Mouse (Mus musculus): ENCODE results near the gene Cxcr2. TPM values are rescaled to one million over a fixed set of nuclear protein-coding genes. Genes with fewer than 3 reads are reported as not detected.

Cxcr2 gene
- polyA plus RNA-seq, 1 experiment from 2014 or later = 0.22 TPM

GRCm38 (mm10) chr1:74123215-74123614, 30.6 kb upstream of the Cxcr2 start:
- H3K4me1 ChIP-seq = peaks cover 38% of the 10 kb centered on the region

GRCm38 (mm10) chr1:74124021-74124981, 29.5 kb upstream of the Cxcr2 start, which contains the start of gene Tns1:
Gene Tns1 (minus strand): TSS chr1:74124449.
- H3K27ac ChIP-seq (replicated peaks) = peak within 1 kb of the TSS; percentile 81
- under 1% methylated on average over 84 of the region's 84 CpGs for WGBS

More at GRCm38 (mm10) chr1:74123215-74123614, 30.6 kb upstream of the Cxcr2 start:
- 63% methylated on average over 8 of the region's 8 CpGs for WGBS
- Histone ChIP-seq H3K27ac (replicated peaks) (no peak overlapping the region), H3K27me3 (replicated peaks; ENCODE audit: low read depth, poor library complexity, severe bottlenecking) (peaks cover 70% of the 10 kb centered on the region), H3K4me3 (peak overlapping the region; percentile 72), H3K9me3 (no peaks in the 10 kb centered on the region), H3K36me3 (replicated peaks) (no peaks in the 10 kb centered on the region)
- DNase-seq (ENCODE audit: low spot score) = no peak

DNA sequence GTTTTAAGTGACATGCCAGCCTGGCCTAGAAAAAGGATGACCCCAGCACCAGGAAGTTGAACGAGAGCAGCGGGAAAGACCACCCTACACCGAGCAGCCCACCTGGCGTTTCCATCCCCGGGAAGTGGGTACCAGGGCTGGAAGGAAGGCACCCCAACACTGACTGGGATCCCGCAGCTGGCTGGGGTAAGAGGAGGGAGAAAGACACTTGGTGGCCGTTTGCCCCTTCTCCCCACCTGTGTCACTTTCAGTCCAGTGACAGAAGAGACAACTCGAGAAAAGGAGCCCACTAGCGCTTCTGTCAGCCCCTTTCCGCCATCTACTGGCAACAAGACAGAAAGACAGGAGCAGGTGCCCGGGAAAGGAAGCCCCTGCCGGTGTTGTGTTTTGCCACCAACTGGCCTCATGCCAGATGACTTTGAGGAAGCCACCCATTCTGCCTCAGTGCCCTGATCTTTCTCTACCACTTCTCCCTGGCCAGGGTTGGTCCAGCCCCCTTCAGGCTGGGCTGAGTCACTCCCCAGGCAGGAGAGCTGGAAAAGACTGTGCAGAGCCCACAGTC, 28.7 kb upstream of the Cxcr2 start, which contains the start of gene Rufy4:
Rufy4 (plus strand) TSS at position 551 of the 562 bp plus-strand sequence.
- H3K4me1 ChIP-seq = peaks cover 44% of the 10 kb centered on the region
- peak within 1 kb of the TSS; percentile 72 for H3K4me3 ChIP-seq
- DNase-seq (ENCODE audit: low spot score) = peak; percentile 78
- H3K27ac ChIP-seq (replicated peaks) = peak within 1 kb of the TSS; percentile 81
- peaks cover 64% of the 10 kb centered on the region for H3K27me3 ChIP-seq (replicated peaks; ENCODE audit: low read depth, poor library complexity, severe bottlenecking)
- H3K9me3 ChIP-seq = no peaks in the 10 kb centered on the region
- no peaks in the 10 kb centered on the region for H3K36me3 ChIP-seq (replicated peaks)
- WGBS = under 1% methylated on average over 12 of the region's 12 CpGs

More at GRCm38 (mm10) chr1:74124021-74124981, 29.5 kb upstream of the Cxcr2 start, which contains the start of gene Tns1:
- Histone ChIP-seq H3K27me3 (replicated peaks; ENCODE audit: low read depth, poor library complexity, severe bottlenecking) (peaks cover 67% of the 10 kb centered on the region), H3K9me3 (no peaks in the 10 kb centered on the region), H3K36me3 (replicated peaks) (no peaks in the 10 kb centered on the region), H3K4me3 (peak within 1 kb of the TSS; percentile 72), H3K4me1 (peaks cover 42% of the 10 kb centered on the region)
- peak; percentile 73 for DNase-seq (ENCODE audit: low spot score)

DNA sequence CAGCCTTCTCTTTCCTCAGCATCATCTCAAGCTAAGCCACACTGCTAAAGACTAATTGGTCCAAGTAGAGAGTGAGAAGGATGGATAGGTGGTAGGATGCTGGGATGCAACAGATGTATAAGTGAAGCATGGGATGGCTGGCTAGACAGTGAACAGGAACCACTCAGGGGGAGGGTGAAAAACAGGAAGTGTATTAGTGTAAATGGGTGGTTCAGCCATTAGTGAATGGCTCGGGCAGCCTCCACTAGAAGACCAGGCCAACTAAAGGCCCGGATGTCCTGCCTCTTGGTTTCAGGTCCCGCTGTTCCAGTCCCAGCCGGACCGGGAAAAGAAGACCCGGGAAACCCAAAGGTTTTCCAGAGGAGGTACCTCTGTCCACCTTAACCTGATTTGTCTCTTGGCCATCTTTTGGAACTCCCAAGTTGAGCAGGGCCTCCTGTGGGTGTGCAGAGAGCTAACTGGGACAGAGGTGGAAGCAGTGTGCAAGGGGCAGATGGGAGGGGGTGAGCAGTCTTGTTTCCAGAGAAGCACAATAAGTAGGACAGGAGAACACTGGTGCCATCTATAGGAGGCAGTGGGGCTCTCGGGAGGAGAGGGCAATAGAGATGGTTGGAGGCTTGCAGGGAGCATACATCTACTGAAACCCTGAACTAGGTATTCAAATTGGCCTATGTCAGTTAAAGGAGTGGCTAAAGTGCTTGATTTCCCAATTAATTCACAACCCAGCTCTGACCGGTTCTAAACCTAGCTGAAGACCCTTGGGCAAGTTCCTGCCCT, 22.7 kb upstream of the Cxcr2 start:
- H3K4me3 ChIP-seq = no peak overlapping the region
- DNase-seq (ENCODE audit: low spot score) = no peak
- peaks cover 10% of the 10 kb centered on the region for H3K4me1 ChIP-seq
- H3K27me3 ChIP-seq (replicated peaks; ENCODE audit: low read depth, poor library complexity, severe bottlenecking) = peaks cover 14% of the 10 kb centered on the region
- no peak overlapping the region for H3K27ac ChIP-seq (replicated peaks)
- H3K36me3 ChIP-seq (replicated peaks) = no peaks in the 10 kb centered on the region
- H3K9me3 ChIP-seq = no peaks in the 10 kb centered on the region
- WGBS = 86% methylated on average over 8 of the region's 8 CpGs

DNA sequence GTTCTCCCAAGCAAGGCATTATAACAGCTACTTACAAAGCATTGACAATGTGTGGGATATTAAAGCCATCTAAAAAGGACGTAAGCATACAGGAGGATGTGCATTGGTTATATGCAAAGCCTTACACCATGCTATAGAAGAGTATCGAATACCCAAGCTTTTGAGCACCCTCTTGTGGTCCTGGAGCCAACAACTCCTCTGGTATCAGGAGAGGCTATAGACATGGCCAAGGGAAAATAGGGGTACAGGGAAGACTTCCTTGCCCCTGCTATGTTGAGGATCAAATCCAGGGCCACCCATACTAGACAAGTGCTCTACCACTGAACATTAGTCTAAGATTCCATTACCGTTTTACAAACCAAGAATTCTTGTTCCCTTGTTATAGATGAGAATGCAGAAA, 21.8 kb upstream of the Cxcr2 start:
- no peak overlapping the region for H3K27ac ChIP-seq (replicated peaks)
- 72% methylated on average over 3 of the region's 3 CpGs for WGBS
- no peak for DNase-seq (ENCODE audit: low spot score)
- no peaks in the 10 kb centered on the region for H3K36me3 ChIP-seq (replicated peaks)
- peaks cover 10% of the 10 kb centered on the region for H3K4me1 ChIP-seq
- H3K9me3 ChIP-seq = no peaks in the 10 kb centered on the region
- no peak overlapping the region for H3K4me3 ChIP-seq
- 0 out of 2 replicates have a peak, but pooled peaks cover 10% of the 10 kb centered on the region for H3K27me3 ChIP-seq (replicated peaks; ENCODE audit: low read depth, poor library complexity, severe bottlenecking)

- Histone ChIP-seq H3K9me3 (no peaks in the 10 kb centered on the region), H3K4me1 (peaks cover 5% of the 10 kb centered on the region), H3K27ac (replicated peaks) (no peak overlapping the region), H3K27me3 (replicated peaks; ENCODE audit: low read depth, poor library complexity, severe bottlenecking) (0 out of 2 replicates have a peak, but pooled peaks cover 10% of the 10 kb centered on the region), H3K36me3 (replicated peaks) (no peaks in the 10 kb centered on the region), H3K4me3 (no peak overlapping the region)
- WGBS = 79% methylated on average over 6 of the region's 6 CpGs
- no peak for DNase-seq (ENCODE audit: low spot score)
Measured at GRCm38 (mm10) chr1:74133954-74134353, 19.8 kb upstream of the Cxcr2 start.

GRCm38 (mm10) chr1:74135326-74135950, 18.4 kb upstream of the Cxcr2 start:
- no peak overlapping the region for H3K27ac ChIP-seq (replicated peaks)
- no peak overlapping the region for H3K4me3 ChIP-seq
- 0 out of 2 replicates have a peak, but pooled peaks cover 10% of the 10 kb centered on the region for H3K27me3 ChIP-seq (replicated peaks; ENCODE audit: low read depth, poor library complexity, severe bottlenecking)
- no peaks in the 10 kb centered on the region for H3K9me3 ChIP-seq
- WGBS = 80% methylated on average over 6 of the region's 6 CpGs
- no peaks in the 10 kb centered on the region for H3K36me3 ChIP-seq (replicated peaks)
- no peak for DNase-seq (ENCODE audit: low spot score)
- H3K4me1 ChIP-seq = no peaks in the 10 kb centered on the region

DNA sequence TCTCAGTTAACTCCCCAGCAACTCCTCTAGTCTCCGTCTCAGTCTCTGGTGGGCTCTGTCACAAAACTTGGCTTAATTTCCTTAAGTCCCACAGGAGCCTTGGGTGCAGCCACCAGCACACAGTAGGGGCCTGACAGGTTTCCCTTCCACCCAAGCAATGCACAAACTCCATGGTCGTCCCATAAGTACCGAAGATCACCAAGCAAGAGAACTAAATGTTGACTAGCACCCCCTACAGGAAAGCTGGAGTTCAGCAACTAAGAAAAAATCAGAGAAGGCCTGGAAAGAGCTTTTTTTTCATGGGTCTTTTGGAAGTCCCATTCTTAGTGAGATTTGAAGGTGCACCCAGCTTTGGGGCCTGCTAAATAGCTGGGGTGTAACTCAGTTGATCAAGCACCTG, 14.4 kb upstream of the Cxcr2 start:
- 71% methylated on average over 3 of the region's 3 CpGs for WGBS
- Histone ChIP-seq H3K4me3 (no peak overlapping the region), H3K9me3 (no peaks in the 10 kb centered on the region), H3K27me3 (replicated peaks; ENCODE audit: low read depth, poor library complexity, severe bottlenecking) (no peaks in the 10 kb centered on the region), H3K27ac (replicated peaks) (no peak overlapping the region), H3K36me3 (replicated peaks) (no peaks in the 10 kb centered on the region), H3K4me1 (no peaks in the 10 kb centered on the region)
- DNase-seq (ENCODE audit: low spot score) = no peak

- H3K9me3 ChIP-seq = no peaks in the 10 kb centered on the region
- no peaks in the 10 kb centered on the region for H3K36me3 ChIP-seq (replicated peaks)
- no peaks in the 10 kb centered on the region for H3K27me3 ChIP-seq (replicated peaks; ENCODE audit: low read depth, poor library complexity, severe bottlenecking)
- no peak overlapping the region for H3K4me3 ChIP-seq
- no peak for DNase-seq (ENCODE audit: low spot score)
- no peak overlapping the region for H3K27ac ChIP-seq (replicated peaks)
- 79% methylated on average over 8 of the region's 8 CpGs for WGBS
- H3K4me1 ChIP-seq = no peaks in the 10 kb centered on the region
Measured at GRCm38 (mm10) chr1:74141781-74142180, 12.0 kb upstream of the Cxcr2 start.

GRCm38 (mm10) chr1:74149106-74149885, 4.5 kb upstream of the Cxcr2 start:
- H3K27ac ChIP-seq (replicated peaks) = no peak overlapping the region
- H3K4me1 ChIP-seq = peaks cover 8% of the 10 kb centered on the region
- no peak for DNase-seq (ENCODE audit: low spot score)
- WGBS = 91% methylated on average over 6 of the region's 6 CpGs
- no peaks in the 10 kb centered on the region for H3K9me3 ChIP-seq
- no peaks in the 10 kb centered on the region for H3K36me3 ChIP-seq (replicated peaks)
- no peaks in the 10 kb centered on the region for H3K27me3 ChIP-seq (replicated peaks; ENCODE audit: low read depth, poor library complexity, severe bottlenecking)
- no peak overlapping the region for H3K4me3 ChIP-seq

- no peak for DNase-seq (ENCODE audit: low spot score)
- Histone ChIP-seq H3K27ac (replicated peaks) (no peak overlapping the region), H3K4me1 (peaks cover 16% of the 10 kb centered on the region), H3K27me3 (replicated peaks; ENCODE audit: low read depth, poor library complexity, severe bottlenecking) (no peaks in the 10 kb centered on the region), H3K36me3 (replicated peaks) (no peaks in the 10 kb centered on the region), H3K9me3 (no peaks in the 10 kb centered on the region), H3K4me3 (no peak overlapping the region)
- WGBS = 79% methylated on average over 3 of the region's 3 CpGs
Measured at GRCm38 (mm10) chr1:74150101-74150500, 3.7 kb upstream of the Cxcr2 start.

Measured in embryonic facial prominence, embryonic 10.5 days (tissue).